Mouse (Mus musculus) ES-E14 (cell line): Measurements from ENCODE around the gene Ccdc114.

Experiments used
- HCFC1 ChIP-seq: IDR thresholded peaks from 2 replicates; pipeline ENCODE4 v1.6.1; 2012; ENCODE audit warnings: low read length, inconsistent platforms, borderline replicate concordance; ENCODE audit not compliant: insufficient read depth
- MAFK ChIP-seq: IDR thresholded peaks from 2 replicates; pipeline ENCODE4 v1.6.1; 2014; ENCODE audit warnings: mild to moderate bottlenecking, low read depth, low read length, inconsistent platforms; ENCODE audit not compliant: insufficient read depth
- ZC3H11A ChIP-seq: IDR thresholded peaks from 2 replicates; pipeline ENCODE4 v1.6.1; 2012; ENCODE audit warnings: low read depth, mild to moderate bottlenecking, inconsistent platforms, low read length, borderline replicate concordance
- ZNF384 ChIP-seq: IDR thresholded peaks from 2 replicates; pipeline ENCODE4 v1.6.1; 2012; ENCODE audit warnings: low read depth, low read length, inconsistent platforms

GRCm38 (mm10) chr7:45941986-45942385, 18.1 kb downstream of the Ccdc114 start:
- TF ChIP-seq ZNF384 (no peak), HCFC1 (no peak), ZC3H11A (no peak), MAFK (no peak)
